Mouse (Mus musculus) v-Abl transformed pro-B cells (cell line): ENCODE data around the gene Wdr25.

Source experiments
- in situ Hi-C, 2 experiments: fragments of 400-800 bp; cut with MboI; formaldehyde crosslinking; loops; one replicate each; pipeline ENCODE4 v1.15.1; 2025; ENCODE audit not compliant: unreplicated experiment in 2 of 2

Wdr25 gene

GRCm38 (mm10) chr12:108893715-108894431 is 442 bp downstream of the Wdr25 start, which contains the start of gene Wars:
Gene Wars (minus strand): TSS chr12:108894174.
- in situ Hi-C loops: loop anchor here (10.0 to 25.0 kb wide), 3 partner anchors 89 to 707 kb away; partner anchors contain the start of genes Ccnk (in 1 of the 2) and Setd3 (in 1 of the 2)

GRCm38 (mm10) chr12:108894432-108894816 is 993 bp downstream of the Wdr25 start:
- in situ Hi-C loops: loop anchor here (10.0 to 25.0 kb wide), 3 partner anchors 90 to 707 kb away; partner anchors contain the start of genes Ccnk (in 1 of the 2) and Setd3 (in 1 of the 2)

GRCm38 (mm10) chr12:108896006-108896405 is 2.6 kb downstream of the Wdr25 start:
- in situ Hi-C loops: loop anchor here (5.0 to 25.0 kb wide), 7 partner anchors 84 to 709 kb away; partner anchors contain the start of genes Ccnk (in 1 of the 2) and Setd3 (in 1 of the 2)

GRCm38 (mm10) chr12:108901346-108901745 is 7.9 kb downstream of the Wdr25 start:
- in situ Hi-C loops: loop anchor here (5.0 to 10.0 kb wide), 7 partner anchors 416 to 1496 kb away; partner anchors contain the start of gene Rtl1 (in 1 of the 2)

GRCm38 (mm10) chr12:108902940-108903339 is 9.5 kb downstream of the Wdr25 start:
- in situ Hi-C loops: loop anchor here (5.0 to 10.0 kb wide), 7 partner anchors 414 to 1494 kb away; partner anchors contain the start of gene Rtl1 (in 1 of the 2)

GRCm38 (mm10) chr12:108903600-108904275 is 10.3 kb downstream of the Wdr25 start:
- in situ Hi-C loops: loop anchor here (5.0 to 10.0 kb wide), 7 partner anchors 414 to 1494 kb away; partner anchors contain the start of gene Rtl1 (in 1 of the 2)

GRCm38 (mm10) chr12:108904276-108904653 is 10.8 kb downstream of the Wdr25 start:
- in situ Hi-C loops: loop anchor here (5.0 to 10.0 kb wide), 7 partner anchors 413 to 1493 kb away; partner anchors contain the start of gene Rtl1 (in 1 of the 2)

- in situ Hi-C loops: loop anchor here (5.0 to 10.0 kb wide), 5 partner anchors 37 to 699 kb away; partner anchors contain the start of gene Rtl1 (in 1 of the 2)
These were observed 12.3 kb downstream of the Wdr25 start for GRCm38 (mm10) chr12:108905620-108906302.

- in situ Hi-C loops: loop anchor here (5.0 to 10.0 kb wide), 5 partner anchors 36 to 698 kb away; partner anchors contain the start of gene Rtl1 (in 1 of the 2)
These were observed 13.0 kb downstream of the Wdr25 start for GRCm38 (mm10) chr12:108906398-108906797.

- in situ Hi-C loops: loop anchor here (5.0 to 10.0 kb wide), 5 partner anchors 32 to 695 kb away; partner anchors contain the start of gene Rtl1 (in 1 of the 2)
These were observed 16.5 kb downstream of the Wdr25 start for GRCm38 (mm10) chr12:108909846-108910433.

GRCm38 (mm10) chr12:108912442-108912841 is 19.0 kb downstream of the Wdr25 start:
- in situ Hi-C loops: no loop called here

GRCm38 (mm10) chr12:108914198-108914597 is 20.8 kb downstream of the Wdr25 start:
- in situ Hi-C loops: no loop called here

- in situ Hi-C loops: no loop called here
These were observed 21.4 kb downstream of the Wdr25 start for GRCm38 (mm10) chr12:108914709-108915340.

GRCm38 (mm10) chr12:108915893-108916292 is 22.5 kb downstream of the Wdr25 start:
- in situ Hi-C loops: no loop called here

- in situ Hi-C loops: no loop called here
These were observed 23.1 kb downstream of the Wdr25 start for GRCm38 (mm10) chr12:108916447-108917042.

- in situ Hi-C loops: no loop called here
These were observed 24.1 kb downstream of the Wdr25 start for GRCm38 (mm10) chr12:108917509-108917908.

- in situ Hi-C loops: no loop called here
These were observed 25.3 kb downstream of the Wdr25 start for GRCm38 (mm10) chr12:108918753-108919152.

- in situ Hi-C loops: no loop called here
These were observed 33.2 kb downstream of the Wdr25 start for GRCm38 (mm10) chr12:108926606-108927111.

GRCm38 (mm10) chr12:108928249-108928648 is 34.8 kb downstream of the Wdr25 start:
- in situ Hi-C loops: no loop called here
